Mouse (Mus musculus) spleen, embryonic (tissue): ENCODE data around the gene Aftph.
"Not testable (repeated sequence)": the region's sequence is repeated elsewhere in the genome, so short reads cannot be mapped to it uniquely, and the experiment has no call there.

Experiments
- CTCF ChIA-PET: fragments of 350-600 bp; sonication (Branson Sonifier 250); formaldehyde crosslinking; loops from one replicate; lab custom pipeline; 2022; lab: Charles Lee

Aftph gene

DNA sequence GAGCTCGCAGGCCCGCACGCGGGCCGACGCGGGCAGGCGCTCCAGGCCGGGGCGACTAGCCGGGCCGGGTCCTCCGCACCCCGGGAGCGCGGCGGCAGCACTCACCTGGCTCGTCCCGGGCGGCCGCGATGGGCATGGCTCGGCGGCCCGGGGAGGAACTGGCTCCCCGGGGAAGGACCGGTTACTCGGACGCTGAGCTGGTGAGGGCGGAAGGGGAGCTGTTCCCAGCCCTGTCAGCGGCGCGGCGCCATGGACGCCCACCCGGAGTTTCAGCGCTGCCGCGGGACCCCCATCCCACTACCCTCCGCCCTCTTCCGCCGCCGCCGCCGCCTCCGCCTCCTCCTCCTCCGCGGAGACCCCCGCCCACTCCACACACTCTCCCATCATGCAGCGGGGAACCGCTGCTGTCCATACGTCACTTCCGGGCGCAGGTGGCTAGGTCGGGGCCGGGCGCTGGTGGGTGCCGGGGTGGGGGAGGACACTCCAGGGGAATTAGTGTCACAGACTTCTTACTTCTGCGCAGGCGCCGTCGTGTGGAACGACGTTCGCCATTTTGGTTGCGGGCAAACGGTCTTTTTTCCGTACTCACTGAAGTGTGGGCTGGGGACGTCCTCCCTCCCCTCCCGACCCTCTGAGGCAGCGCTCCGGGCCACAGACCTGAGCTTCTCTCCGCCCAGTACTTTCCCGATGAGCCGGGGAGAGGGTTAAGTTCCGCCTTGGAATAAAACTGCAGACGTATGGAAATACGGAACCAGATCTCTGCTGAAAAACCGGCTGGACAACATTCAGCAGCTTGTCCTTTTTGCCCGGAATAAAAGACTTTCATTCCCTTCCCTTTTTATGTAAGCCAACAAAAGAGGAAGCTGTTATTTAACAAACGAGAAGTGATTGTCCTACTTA lies at the start of gene Aftph:
TSS of gene Aftph (minus strand) at position 389 of the 900 bp plus-strand sequence.
- CTCF ChIA-PET = interaction anchor here (0.6 kb wide), 2 partner anchors 23 to 189 kb away, joined by 3 to 5 read pairs; no protein-coding TSS in a partner anchor

GRCm38 (mm10) chr11:20789015-20789414 lies 47.6 kb upstream of the Aftph start:
- CTCF ChIA-PET = interaction anchor here (0.6 kb wide), 1 partner anchor 240 kb away, joined by 7 read pairs; no protein-coding TSS in a partner anchor

- CTCF ChIA-PET = no interaction called here
These were observed 46.7 kb upstream of the Aftph start for GRCm38 (mm10) chr11:20788070-20788469.

DNA sequence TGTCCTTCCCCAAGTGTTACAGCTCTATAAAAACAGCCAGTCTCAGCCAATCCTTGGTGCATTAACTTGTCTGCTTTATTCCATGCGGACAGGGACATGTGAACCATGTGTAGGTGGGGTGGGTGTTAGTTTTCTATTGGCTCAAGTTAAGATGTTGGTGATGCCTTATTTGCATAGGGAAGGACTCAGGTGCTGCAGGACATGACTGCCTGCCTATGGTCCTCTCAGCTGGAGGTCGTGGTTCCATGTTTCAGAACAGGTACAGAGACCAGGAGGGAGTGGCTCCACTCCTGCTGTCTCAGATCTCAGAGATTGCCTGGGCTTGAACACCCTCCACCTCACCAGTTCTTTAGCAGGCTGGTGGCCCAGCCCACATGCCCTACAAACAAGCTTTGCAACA lies 44.8 kb upstream of the Aftph start:
- CTCF ChIA-PET = no interaction called here

GRCm38 (mm10) chr11:20785186-20785585 lies 43.8 kb upstream of the Aftph start:
- CTCF ChIA-PET = no interaction called here

DNA sequence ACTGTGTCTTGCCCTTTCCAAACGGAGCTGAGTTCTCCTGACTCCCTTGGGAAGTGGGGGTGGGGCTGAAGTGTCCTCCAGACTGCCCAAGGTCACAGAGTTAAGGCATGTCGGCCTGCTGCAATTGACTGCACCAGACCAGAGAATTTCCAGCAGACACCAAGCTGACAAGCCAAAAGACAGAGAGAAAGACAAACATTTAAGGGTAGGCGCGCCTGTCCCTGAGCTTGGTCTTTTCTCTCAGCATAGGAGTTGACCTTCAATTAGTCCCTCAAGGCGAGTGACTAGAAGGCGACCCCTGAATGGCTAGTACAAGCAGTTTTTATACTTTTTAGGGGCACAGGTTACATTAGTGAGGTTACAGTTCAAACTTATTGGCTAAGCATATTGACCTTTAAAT lies 43.4 kb upstream of the Aftph start:
- CTCF ChIA-PET = no interaction called here

DNA sequence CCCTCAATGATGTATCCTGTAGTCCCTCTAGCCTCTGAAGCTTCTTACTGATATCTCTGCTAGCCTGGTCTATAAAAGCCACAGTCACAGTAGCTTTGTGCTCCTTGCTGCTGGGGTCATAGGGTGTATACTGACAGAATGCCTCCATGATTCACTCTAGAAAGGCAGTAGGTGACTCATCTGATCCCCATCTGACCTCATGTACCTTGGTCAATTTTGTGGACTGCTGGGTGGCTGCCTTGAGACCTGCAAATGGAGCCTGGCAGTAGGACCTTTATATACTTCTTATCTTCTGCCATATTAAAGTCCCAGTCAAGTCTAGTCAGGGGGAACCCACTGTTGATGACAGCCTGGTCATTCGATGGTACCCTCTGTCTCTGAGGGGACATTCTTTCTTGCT lies 42.1 kb upstream of the Aftph start:
- CTCF ChIA-PET = no interaction called here

DNA sequence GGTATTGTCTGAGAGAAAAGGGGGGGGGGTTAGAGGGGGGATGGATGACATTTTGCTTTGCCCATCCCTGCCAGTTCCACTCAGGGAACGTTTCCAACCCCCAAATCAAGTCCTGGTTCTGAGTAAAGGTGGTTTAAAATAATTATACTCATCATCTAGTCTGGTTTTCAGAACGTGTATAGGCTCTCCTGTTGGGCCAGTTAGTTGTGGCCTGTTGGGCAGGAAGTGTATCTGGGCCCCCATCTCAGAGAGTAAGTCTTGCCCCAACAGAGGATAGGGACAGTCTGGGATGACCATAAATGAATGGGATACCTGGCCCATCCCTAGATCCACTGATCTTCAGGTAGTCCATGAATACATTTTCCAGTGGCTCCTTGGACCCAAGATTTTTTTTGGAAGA lies 41.2 kb upstream of the Aftph start:
- CTCF ChIA-PET = no interaction called here

DNA sequence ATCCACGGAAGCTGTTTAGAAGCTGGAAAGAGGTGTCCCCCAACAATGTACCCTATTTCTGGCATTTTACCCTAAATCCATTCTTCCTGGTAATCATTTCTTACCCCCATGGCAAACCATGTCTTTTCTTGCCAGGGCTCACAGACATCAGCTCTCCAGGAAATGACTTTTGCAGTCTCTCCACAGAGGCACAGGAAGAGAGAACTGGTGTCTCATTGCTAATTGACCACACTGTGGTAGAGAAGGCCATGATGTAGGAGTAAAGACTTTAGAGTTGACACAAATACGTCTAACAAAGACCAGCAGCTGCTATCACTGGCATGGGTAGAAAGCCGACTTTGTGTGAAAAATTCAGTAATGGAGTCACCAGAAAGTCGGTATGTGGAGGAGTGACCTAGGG lies 38.9 kb upstream of the Aftph start:
- CTCF ChIA-PET = no interaction called here

GRCm38 (mm10) chr11:20778861-20779563 lies 37.6 kb upstream of the Aftph start:
- CTCF ChIA-PET = no interaction called here

DNA sequence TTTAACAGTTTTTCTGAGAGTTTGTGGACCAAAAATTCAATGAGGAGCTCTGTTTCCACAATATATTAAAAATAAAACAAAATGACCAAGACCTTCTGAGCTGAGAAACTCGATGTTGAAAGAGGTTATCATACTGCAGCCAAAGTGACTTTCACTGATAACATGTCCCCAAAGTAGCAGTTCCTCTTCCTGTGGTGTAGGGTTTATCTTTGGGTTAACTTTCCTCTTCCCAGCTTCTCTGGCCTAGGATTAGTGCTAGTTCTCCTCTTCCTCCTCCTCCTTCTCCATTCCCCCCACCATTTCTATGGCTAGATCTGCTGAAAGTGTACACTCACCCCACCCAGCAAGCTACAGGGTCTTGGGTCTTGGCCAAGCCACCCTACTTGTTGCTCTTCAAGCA lies 36.9 kb upstream of the Aftph start:
- CTCF ChIA-PET = no interaction called here

GRCm38 (mm10) chr11:20776668-20777067 lies 35.3 kb upstream of the Aftph start:
- CTCF ChIA-PET = no interaction called here

GRCm38 (mm10) chr11:20772642-20773041 lies 31.3 kb upstream of the Aftph start:
- CTCF ChIA-PET = no interaction called here

GRCm38 (mm10) chr11:20771827-20772226 lies 30.4 kb upstream of the Aftph start:
- CTCF ChIA-PET = not testable (repeated sequence)

DNA sequence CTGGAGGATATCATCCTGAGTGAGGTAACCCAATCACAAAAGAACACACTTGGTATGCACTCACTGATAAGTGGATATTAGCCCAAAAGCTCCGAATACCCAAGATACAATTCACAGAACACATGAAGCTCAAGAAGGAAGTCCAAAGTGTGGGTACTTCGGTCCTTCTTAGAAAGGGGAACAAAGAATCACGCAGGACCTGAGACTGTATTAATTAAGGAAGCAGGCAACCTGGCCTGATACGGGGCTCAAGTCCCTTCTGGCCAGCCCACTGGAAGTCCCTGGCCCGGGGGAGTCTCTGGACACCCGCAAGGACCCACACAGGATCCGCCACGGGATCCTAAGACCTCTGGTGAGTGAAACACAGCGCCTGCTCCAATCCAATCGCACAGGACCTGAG lies 20.6 kb upstream of the Aftph start:
- CTCF ChIA-PET = not testable (repeated sequence)

DNA sequence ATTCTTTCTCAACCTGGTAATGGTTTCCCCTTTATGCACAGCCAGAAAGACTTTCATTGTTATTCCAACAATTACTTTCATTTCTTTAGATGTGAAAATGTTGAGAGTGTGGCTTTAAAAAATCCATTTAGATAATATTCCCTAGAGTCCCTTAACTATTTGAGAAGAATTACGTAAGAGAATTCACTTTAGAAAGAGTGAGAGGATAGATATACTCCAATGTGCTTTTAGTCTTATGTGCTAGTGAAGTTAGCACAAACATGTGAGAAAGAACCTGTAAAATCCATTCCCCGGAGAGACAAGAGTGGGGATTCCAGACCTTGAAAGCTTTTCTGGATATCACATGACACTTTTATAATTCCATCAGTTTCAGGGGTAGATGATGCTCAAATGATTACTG lies 9.2 kb upstream of the Aftph start:
- CTCF ChIA-PET = no interaction called here

- CTCF ChIA-PET = no interaction called here
These were observed 2.0 kb upstream of the Aftph start for GRCm38 (mm10) chr11:20743353-20743752.

- CTCF ChIA-PET = interaction anchor here (0.9 kb wide), 1 partner anchor 103 kb away, joined by 5 read pairs; no protein-coding TSS in a partner anchor
These were observed 1.0 kb upstream of the Aftph start for GRCm38 (mm10) chr11:20742361-20742897.

- CTCF ChIA-PET = interaction anchor here (0.6 kb wide), 1 partner anchor 188 kb away, joined by 3 read pairs; no protein-coding TSS in a partner anchor
These were observed 748 bp downstream of the Aftph start for GRCm38 (mm10) chr11:20740481-20741200.

DNA sequence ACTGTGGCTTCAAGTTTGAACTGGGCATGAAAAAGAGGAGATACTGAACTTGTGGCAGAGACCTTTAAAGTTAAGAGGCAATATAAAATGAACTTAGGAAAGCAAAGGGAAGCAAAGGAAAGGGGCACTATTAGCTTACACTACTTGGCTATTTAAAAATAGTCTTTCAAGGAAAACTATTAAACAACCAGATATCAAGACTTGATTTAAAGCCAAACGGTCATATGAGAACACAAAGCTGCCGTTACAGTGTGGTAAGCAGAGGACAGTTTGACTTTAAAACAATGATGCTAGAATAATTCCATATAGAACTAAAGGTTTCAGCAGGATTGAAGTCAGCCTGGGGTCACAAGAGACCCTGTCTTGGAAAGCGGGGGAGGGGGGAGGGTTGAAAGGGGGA lies 7.3 kb downstream of the Aftph start:
- CTCF ChIA-PET = interaction anchor here (0.6 kb wide), 1 partner anchor 87 kb away, joined by 3 read pairs; no protein-coding TSS in a partner anchor

- CTCF ChIA-PET = interaction anchor here (0.6 kb wide), 1 partner anchor 86 kb away, joined by 3 read pairs; no protein-coding TSS in a partner anchor
These were observed 7.8 kb downstream of the Aftph start for GRCm38 (mm10) chr11:20733486-20734030.
